Mouse (Mus musculus) frontal cortex, postnatal 14 days (tissue): ENCODE data around the gene Zc2hc1b.

Source experiments
- DNase-seq, 2 experiments: peaks; one replicate each; pipeline ENCODE4 v3.0.0; 2022; ENCODE audit warnings: low spot score in 2 of 2

The Zc2hc1b gene

DNA sequence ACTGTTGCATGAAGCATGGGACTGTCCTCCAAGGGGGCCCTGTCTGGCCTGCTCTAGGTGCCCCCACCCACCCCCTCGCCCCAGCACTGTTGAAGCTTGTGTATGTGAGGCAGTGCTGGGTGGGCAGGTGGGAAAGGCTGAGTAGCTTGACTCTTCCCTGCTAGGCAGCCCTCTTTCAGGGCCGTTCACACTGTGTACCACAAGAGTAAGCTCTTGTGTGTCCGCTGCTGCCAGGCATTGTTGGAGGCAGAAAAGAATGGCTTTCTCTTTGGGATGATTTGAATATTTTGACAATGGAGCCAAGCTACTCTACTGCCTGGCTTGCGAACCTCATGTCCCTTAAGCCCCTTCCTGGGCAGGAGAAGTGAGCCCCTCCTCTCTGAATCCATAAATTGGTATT is 62.8 kb downstream of the Zc2hc1b start:
- no peak for DNase-seq

DNA sequence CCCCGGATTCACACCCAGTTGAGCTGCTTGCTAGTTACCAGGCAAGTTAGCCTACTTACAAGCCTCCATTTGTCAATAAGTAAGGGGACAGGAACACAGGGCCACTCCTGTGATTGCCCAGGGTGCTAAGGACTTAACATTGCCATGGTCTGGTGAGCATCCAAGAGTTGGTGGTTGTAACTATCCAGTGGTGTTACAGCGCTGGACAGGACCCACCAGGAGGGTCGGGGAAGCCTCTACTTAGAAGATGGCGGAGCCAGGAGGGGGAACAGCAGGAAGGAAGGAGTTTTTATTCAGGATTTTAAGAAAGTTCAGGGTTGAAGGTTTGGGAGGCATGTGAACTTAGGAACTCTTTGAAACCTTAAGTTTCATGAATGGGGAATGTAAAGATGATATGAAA is 64.2 kb downstream of the Zc2hc1b start:
- no peak for DNase-seq

DNA sequence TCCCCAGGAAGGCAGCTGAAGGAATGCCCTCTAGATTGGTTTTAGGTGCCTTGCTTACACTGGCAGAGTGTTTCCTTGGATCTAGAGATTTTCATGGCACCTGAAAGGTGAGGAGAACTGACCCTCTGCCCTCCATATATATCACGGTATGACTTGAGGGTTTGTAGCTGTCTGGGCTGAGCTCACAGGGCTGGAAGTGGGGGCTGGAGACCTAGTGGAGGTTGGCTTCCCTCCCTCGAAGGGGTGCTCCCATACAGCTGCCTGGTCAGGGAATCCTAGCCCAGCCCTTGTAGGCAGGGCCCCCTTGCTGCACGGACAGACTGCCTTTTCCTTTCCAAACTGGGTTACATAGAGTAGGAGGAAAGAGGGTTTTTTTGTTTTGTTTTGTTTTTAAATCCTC is 65.0 kb downstream of the Zc2hc1b start:
- DNase-seq: no peak

DNA sequence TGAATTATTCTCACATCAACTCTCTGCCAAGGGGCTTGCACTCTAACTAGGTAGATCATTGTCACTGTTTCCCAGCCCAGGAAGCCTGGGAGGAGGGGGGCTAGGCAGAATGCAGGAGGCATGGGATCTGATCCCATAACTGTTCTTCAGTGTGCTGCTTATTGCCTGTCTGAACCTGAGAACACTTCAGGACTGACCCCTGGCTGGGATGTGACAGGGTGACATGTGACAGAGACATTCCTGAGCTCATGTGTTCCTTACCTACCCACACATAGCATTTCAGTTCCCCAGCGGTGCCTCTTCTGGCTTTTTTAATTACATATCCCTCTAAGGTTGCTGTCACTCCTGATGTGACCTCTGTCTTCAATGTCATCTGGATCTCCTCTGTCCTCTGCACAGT is 68.0 kb downstream of the Zc2hc1b start:
- DNase-seq: no peak

DNA sequence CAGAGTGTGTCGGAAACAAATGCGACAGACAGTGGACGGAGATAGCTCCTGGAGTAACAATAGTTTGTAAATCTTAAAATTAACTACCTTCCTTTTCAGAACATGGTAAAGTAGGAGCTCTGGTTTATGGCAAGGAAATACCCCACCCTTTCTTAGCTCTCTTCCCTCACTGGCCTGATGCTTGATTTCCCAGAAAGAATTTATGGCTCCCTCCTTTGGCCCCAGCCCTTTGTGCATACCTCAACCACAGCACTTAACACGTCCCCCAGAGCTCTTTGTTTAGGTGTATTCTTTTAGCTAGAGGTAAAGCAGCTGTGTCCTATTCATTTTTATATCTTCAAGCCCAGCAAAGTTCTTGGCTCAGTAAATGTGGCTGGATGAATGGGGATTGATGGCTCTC is 69.0 kb downstream of the Zc2hc1b start:
- DNase-seq: no peak

DNA sequence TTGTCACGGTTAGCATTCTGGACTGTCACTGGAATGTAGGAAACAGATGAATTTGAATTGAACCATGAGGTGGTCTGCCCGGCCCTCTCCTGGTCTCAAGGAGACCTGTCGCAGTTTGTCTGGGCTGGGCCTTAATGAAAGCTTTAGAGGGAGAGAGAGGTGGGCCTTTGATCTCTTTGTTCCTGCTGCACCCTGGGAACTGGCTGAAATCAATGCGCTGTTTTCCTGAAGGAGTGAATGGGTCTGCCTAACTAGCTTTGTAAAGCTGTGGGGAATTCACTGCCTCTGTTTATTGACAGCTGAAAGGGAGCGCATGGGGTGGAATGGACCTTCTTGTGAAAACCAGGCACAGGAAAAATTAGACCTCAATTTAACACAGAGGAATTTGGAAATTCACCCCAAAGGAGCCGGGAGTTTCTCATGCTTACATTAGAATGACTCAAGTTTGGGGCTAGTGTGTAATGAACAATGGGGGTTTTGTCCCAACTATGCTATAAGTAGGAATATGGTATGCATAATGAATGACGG is 69.7 kb downstream of the Zc2hc1b start:
- no peak for DNase-seq

DNA sequence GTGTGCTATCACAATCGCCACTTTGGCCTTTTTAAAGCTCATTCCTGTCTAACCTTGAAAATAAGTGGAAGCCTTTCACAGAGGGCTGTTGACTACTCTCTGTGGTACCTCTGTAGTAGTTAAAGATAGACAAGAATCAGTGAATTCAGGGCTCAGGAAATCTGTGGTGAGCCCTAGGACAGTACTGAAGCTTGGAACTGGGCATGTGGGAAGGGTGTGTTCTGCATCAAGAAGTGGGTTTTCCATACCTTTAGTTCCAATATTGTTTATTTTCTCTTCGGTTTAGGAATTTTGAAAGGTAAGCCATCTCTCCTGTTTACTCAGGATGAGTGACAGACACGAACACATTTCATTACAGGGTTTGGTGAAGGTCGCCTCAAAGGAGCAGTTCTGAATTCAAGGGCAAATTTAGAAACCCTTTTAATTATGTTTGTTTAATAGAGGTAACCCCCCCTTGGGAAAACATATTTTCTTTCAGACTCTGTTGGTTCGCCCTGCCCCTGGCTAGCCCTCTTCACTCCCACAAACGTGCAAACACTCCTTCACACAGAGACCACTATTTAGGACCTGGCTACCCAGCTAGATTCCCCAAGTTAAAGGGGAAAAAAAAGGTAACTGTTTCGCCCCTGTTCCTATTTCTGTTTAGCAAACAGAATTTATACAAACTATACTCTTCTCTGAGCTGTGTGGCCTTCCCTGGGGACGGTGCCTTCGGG is 70.8 kb downstream of the Zc2hc1b start:
- no peak for DNase-seq

DNA sequence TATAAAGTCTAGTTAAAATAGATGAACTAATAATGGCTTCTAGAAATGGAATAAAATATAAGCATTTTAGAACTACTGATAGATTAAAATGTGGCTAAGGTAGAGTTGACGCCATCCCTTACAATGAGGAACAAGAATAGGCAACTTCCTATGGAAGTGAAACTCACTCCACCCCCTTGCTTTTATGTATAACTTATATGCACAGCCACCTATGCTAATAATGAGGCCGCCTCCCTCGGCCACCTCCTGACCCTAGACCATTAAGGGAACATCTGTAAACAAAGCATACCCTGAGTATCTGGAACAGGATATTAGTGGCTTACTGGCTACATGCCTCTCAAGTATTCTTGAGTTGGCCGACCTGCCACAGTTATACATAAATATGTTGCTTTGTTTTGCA is 74.0 kb downstream of the Zc2hc1b start:
- no peak for DNase-seq

DNA sequence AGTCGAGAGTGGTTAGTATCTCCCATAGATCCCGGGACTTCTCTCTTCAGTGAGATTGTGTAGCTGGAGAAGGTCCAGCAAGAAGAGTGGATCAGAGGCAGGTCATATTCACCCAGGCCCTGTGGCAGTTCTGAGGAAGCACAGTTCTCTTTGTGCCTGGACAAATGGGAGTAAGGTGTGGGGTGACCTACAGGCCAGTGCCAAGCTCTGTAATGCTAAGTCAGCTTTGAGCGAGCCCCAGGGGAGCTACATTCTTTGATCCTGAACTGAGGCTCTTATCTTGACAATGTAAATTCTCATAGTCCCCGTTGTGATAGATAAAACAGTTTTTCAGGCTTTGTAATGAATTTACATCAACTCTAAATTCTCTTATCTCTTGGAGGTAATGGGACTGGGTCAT is 75.5 kb downstream of the Zc2hc1b start:
- DNase-seq: no peak

DNA sequence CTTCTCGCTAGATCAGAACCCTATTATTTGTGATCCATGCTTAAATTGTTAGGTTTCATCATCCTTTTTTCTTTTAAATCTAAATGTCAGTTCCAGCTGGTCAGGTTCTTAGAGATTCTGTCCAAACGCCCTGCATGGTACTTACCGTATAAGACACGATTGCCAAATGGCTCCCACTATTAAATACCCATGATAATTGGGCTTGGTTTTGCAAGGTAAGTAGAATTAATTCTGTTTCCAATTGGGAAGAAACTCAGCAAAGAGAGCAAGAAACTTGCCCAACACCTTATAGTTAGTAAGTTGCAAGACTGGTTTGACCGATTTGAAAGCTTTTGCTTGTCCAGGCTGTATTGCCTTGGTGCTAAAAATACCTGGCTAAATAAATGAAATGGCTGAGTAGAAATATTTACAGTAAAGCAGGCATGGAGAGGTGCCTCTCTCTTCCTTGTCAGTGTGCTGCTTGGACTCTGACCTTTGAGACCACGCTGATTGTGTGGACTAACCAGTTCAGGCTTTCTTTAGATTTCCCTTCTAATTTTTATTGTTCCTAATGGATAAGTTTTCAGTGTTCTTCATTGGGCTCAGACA is 77.7 kb downstream of the Zc2hc1b start:
- no peak for DNase-seq
